Mouse (Mus musculus) right cerebral cortex, postnatal 4 days (tissue): Measurements from ENCODE around the gene Cd200r3.

ENCODE experiments used
- DNase-seq: peaks from one replicate; pipeline ENCODE4 v3.0.0-alpha.2; 2022

Gene Cd200r3

DNA sequence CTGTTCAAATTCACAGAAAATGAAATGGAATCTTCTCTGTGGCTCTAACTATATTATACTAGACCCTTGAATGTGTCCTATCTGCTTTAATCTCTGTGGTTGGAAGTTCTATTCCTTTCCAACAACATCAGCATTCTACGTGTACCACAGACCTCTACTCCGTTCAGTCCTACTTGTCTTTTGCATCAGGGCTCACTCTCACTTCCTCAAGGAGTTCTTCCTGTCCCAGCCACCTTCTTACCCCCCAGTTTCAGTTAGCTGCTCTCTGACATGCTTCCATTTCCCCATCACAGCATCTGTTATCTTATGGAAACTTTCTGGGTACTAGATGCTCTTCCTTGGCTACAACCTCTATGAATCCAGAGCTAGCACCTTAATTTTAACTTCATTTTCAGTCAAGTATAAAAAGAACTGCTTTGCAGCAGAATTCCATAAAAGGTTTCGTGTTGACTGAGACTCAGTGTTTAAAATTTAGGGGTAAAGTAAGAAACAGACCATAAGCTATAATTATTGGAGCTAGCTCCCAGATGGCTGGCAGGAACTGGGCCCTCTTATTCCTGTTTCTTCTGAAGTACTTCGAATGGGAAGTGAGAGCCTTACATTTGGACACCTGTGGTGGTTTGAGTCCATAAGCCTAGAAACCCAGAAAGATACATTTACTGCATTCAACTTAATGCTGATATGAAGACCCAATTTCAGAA is 50.0 kb downstream of the Cd200r3 start:
- DNase-seq = no peak

DNA sequence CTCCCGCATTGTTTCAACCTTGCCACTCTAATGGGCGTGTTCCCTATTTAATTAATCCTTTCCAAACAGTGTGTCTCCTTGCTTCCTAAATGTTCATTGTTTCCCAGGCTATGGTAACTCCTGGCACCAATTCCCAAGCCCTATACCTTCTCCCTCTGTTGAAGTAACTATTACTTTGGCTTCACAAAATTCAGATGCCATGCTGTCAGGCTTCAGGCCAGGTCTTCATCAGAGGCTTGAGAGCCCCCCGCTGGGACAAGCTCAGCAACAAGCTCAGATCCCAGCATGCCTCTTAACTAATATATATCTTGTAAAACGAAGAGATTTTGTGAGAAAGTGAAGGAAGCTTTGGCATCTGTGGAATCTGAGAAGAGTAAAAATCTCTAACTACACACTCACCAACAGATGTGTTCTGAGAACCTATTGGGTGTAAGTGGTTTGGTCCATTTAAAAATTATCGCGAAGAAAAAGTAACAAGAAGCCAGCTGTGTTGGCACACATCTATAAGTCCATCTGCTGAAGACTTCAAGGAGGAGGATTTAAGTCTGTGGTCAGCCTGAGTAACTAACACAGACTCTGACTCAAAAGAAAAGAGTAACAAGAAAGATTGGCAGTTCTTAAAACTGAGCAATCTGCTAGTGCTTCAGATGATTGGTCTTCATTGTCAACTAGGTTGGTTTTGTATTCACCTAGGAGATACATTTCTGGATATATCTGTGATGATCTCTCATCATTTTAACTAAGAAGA is 50.9 kb downstream of the Cd200r3 start:
- no peak for DNase-seq

DNA sequence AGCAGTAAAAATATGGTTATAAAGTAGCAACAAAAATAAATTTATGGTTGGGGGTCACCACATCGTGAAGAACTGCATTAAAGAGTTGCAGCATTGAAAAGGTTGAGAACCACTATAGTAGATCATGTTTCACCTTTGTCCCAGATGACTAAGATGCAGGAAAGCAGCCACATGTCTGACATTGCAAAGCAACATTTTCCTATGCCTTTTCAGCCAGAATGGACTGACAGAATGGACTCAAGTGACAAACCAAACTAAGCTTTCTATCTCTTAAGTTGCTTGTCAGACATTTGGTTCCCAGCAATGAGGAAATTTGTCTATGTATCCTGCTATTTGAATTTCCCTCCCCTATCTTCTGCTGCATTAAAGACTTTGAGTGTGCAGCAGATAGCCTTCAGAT is 51.6 kb downstream of the Cd200r3 start:
- DNase-seq = no peak

DNA sequence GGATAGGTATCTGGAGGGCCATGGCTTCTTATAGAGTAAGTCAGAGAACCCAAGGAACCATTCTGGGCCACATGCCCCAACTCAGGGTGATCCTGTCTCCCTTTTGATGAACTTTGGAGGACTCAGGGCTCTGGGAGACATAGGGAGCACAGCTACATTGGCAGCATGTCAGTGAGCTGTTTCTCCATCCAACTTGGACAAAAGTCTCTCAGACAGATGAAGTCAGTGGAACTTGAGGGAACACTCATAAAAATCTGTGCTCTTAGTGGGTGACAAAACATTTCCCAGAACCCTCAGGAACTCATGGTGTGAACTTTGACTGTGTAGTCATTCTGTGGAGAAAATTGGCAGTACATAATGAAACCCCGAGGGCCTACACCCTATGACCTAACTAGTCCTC is 53.2 kb downstream of the Cd200r3 start:
- DNase-seq = no peak

DNA sequence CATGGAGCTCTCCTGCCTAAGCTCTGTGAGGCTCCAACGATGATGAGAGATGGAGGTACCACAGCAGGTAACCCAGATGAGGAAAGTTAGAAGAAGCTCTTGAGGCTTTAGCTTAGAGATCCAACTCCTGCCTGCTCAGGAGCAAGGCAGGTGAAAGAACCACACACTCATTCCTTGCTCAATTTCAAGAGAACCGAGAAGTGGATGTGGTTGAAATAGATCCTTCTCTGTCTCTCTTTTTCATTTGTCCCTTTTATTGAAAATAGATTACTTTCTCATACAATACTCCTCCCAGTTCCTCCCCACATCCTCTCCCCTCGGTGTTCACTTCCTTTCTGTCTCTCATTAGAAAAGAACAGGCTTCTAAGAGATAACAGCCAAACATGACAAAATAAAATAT is 56.1 kb downstream of the Cd200r3 start:
- no peak for DNase-seq

DNA sequence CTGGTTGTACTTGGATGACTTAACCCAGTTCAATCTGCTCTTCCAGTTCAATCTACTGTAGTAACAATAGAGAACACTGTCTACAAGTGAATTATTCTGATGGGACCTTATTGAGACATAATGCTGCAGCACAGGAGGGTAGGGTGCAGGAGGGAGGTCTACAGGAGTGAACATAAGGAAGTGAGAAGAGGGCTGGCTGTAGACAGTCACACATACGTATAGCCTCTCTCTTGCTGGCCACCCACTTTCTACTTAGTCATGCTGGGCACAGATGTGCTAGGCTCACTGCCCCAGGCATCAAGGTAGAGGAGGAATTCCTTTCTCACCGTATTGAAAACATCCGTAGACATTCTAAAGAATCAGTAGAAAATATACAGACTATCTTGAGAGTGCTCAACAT is 61.0 kb downstream of the Cd200r3 start:
- no peak for DNase-seq

DNA sequence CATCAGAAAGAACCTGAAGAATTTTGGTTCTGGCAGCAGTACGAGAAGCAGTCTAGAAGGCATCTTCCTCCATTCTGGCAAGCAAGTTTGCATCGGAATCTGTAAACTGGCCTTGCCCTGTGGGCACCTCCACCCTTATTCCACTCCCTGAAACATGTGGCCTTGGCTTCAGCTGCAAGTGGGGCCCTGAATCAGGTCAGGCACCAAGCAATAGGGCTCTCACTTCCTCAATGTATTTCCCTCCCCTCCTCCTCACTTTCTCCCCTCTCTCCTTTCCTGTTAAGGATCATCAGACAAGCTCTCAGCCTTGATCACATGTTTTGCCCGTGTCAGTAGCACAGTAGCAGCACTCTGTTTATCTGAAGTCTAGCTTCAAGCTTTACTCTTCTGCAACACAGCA is 61.8 kb downstream of the Cd200r3 start:
- no peak for DNase-seq

DNA sequence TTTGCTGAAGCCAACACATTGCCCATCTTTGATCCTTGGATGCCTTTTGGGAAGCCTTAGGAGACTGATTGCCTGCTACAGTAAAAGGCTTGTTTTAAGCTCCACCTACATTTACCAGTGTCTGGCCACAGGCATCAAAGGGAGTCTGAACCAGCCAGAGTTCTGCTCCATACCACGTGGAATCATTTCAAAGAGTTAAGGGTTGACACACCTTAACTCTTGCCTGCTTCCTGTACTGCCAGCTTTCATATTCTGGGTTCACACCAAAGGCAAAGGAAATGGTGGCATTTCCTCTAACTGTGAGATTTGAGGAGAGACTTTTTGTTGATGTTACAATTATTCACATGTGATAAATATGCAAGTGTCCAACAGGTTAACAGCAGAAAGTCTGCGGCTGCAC is 63.5 kb downstream of the Cd200r3 start:
- DNase-seq = no peak

DNA sequence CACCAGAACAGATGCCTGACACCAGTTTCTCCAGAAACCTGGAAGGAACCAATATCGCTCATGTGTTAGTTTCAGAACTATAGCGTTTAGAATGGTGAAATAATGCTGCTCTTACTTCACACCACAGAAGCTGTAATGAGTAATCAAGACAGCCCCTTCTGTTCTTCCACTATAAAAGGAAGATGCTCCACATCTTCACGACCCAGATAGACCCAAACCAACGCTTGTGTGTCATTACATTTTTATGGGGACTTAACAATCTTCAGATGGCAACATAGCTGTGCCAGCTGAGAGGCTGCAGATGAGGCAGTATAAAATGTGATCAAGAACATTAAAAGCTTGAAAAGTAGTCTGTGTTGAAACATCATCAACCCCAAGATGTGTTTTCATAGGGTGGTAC is 64.3 kb downstream of the Cd200r3 start:
- DNase-seq = no peak

DNA sequence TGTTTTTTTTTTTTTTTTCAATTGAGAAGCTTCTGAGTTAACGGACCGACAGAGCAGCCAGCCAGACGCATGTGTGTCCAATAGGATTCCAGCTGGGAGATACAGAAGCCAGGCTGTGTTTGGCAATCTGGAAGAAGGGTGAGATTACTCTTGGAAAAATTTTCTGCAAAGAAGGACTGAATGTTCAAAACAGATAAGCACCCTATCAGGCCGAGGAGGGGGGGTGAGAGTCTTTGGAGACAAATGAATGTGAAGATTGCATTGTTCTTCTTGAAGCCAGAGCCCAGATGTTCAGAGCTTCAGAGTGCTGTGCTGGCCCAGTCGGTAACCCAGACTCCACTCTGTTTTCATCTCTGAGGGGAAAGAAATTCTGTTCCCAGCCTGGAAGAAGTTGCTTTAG is 66.2 kb downstream of the Cd200r3 start:
- no peak for DNase-seq

DNA sequence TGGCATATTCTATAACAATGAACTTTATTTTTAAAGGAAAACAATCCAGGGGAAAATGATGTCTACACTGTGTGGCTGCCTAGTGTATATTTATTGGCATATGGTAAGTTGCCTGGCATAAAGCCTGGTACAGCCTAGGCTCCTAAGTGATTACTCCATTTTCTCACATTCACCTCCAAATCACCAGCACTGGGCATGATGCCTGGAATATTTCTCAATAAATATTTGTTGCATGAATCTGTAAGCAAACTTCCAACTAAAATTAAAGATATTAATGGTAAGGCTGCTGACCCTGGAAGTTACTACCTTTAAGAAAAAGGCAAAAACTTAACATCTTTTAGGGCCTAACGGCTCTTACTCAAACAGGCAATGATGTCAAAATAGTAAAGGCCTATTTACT is 72.1 kb downstream of the Cd200r3 start:
- DNase-seq = no peak

DNA sequence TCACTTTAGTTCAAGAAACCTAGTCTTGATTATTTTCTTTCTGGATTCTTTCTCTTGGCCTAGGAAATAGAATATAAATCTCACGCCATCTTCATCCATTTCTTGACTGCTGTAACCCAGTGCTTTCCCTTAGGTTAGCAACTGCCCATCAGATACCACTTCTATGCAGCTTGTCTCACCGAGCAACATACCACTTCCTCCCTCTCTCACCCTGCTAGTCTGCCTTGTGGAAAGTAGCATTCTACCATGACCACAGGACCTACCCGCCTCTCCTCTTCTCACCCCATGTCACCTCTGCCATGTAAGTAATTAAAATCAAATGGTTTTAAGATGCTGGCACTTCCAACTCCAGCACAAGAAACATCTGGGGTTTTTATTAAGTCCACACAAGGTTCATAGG is 73.0 kb downstream of the Cd200r3 start:
- DNase-seq = no peak

DNA sequence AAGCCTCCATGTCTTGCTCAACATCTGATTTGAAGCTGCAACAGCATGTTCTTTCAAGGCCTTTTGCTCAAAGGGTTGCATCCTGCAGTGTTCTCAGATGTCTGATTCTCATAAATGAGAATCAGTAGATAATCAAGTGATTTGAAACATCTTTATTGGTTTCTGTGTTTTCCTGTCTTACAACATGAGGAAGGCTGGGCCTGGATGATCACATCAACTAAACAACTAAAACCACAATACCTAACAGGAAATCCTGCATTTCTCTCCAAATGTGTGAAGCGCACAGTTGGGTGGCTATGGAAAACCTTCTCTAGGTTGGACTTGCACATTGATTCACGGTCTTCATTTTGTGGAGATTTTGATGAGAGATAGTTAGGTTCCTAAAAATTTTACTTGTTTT is 75.4 kb downstream of the Cd200r3 start:
- no peak for DNase-seq

DNA sequence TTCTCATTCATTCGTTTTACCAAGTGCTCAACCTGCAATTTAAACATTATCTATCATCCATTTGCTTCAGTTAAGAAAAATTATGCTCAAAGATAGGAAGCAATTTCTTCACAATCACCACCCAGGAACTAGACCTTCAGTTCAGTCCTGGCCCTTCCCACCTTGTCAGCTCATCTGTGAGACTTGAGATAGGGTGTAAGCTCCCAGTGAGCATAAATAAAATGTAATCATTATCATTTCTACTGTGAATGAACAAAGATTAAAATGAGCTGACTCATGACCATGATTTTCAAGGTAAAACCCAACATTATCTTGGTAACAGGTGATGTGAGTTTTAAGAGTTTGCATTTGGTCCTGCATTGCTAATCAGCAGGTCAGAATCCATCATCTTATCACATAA is 76.6 kb downstream of the Cd200r3 start:
- no peak for DNase-seq

DNA sequence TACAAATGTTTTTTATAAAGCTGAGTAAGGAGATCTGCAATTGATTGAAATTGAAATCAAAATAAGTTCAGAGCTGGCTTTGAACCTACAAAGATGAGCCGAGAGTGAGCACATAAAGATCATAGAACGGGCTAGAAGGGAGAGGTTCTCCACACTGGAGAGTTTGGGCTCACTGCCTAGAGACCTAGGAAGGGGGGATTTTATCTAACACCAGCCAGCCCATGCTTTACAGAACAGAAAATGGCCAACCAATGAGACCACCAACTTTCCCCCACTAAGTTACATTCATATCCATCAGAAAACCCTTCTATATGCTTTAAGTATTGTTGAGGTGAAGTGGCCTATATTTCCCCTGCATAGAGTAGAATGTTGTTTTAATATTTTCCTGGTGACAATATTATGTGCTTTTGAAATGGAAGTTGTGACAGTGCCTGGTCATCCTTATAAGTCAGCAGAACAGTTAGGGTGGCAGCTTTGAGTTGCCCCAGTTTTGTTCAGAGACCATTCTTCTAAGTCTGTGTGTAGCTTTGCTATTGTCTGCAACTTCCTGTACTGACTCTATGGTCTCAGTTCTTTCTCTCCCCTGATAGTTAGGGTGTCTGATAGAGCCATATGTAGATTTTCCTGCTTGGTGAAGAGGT is 77.3 kb downstream of the Cd200r3 start:
- DNase-seq = no peak

DNA sequence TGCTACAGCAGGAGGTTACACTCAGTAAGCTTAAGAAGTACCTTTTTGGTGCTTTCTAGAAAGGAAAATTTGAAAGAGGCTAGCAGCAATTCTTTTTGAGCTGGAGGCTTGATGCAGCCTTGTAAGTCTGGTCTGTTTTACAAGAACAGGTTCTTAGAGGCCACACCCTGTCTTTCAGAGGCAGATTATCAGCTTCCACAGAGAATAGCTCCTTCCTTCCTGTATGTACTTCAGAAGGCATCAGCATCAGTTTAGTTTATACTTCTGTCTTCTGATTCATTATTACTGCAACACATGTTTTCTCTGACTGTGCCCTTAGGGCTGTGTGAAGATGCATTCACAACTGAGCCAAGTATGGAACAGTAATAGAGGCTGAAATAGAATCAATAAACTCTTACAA is 78.0 kb downstream of the Cd200r3 start:
- no peak for DNase-seq

DNA sequence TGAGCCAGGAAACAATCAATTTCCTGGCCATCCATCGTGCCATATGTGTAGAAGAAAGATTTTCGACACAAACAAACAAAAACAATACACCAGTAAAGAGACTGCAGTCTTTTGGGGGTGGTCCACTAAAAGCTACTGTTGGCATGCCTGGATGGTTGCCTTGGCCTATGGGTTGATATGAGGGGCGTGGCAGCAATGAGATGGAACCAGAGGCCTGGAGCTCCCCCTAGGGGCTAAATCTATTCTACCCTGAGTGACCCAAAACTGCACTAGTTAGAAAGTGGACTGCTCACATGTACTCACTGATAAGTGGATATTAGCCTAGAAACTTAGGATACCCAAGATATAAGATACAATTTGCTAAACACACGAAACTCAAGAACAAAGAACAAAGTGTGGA is 80.4 kb downstream of the Cd200r3 start:
- no peak for DNase-seq

DNA sequence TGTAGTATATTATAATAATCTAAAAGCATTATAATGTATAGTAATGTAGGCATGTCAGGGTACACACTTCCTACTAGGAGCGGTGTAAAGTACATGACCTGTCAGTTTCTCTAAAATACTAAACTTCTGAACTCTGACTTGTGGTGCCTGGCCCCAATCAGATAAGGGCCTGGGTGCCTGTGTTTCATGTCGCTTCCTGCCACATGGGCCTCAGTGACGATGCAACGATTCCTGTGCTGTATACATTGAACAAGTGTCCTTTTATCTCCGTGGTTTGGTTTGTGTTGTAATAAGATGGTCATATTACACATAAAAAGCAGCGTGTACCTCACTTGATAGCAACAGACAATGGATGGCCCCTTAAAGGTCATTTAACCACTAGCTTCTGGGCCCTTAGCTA is 81.8 kb downstream of the Cd200r3 start:
- DNase-seq = no peak

DNA sequence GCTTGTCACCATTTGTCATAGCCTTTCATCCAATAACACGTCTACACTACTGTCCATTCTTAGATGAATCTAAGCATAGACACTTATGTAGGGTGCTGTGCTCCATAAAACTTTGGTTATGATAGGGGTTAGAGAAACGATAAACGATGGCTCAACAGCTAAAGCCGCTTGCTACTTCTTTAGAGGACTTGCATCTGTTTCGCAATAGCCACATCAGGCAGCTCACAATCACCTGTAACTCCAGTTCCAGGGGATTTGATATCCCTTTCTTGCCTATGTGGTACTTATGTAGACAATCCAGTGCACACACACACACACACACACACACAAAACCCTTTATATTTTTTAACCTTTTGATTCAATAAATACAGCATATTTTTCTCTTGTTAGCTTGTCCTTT is 85.6 kb downstream of the Cd200r3 start:
- DNase-seq = no peak

DNA sequence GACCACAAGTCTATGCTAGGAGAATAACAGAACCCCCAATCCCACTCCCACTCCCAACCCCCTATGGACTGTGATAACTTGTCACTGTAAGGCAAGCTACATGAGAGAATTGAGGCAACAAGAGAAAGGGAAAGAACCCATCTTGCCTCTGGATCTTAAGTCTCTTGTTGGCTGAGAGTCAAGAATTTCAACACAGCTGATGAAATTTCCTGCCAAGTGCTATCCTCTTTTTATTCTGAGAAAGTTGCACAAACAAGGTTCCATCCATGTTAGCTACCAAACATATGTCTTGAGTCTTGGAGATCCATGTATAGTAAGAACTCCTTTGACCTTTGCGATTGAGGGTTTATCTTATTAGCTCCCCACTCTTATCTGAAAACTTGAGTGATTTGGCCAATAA is 86.0 kb downstream of the Cd200r3 start:
- DNase-seq = no peak

DNA sequence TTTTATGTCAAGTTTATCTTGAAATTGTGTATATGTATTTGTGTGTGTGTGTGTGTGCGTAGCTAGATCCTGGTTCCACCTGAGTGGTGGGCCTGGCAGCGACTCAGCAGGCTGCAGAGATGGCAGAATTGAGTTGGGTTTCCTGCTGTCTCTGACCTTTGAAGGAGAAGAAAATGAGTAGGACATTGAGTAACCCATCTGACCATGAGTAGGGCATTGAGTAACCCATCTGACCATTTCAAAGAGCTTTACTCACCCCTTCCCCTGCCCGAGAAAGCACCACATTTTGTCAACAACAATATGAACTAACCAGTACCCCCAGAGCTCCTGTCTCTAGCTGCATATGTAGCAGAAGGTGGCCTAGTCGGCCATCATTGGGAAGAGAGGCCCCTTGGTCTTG is 86.6 kb downstream of the Cd200r3 start:
- DNase-seq = no peak

DNA sequence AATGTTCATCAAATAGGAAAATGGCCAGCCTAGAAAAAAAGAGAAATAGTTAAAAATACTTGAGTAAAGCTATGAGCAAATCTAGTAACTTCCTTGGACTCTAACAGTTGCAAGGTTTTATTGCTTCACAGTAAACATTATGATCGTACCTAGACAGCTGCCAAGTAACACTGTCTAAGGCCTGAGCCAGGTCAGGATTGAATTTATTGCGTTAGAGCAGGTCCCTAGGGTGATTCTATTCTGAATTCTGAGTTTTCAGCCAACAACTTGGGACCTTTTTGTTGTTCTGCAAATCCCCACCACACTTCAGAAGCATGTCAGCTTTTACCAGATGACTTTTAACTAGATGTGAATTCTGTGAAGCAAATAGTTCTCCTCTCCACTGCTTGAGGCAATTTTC is 87.3 kb downstream of the Cd200r3 start:
- no peak for DNase-seq
